Mouse (Mus musculus) T-cell, adult 2 months (primary cell): Measurements from ENCODE around the gene Lypd5.
A peak's percentile ranks its signal among the peaks of the same experiment; 100 is the strongest.

ENCODE experiments used
- DNase-seq: peaks from one replicate; pipeline ENCODE4 v3.0.0; 2022; ENCODE audit warnings: low spot score

The Lypd5 gene

DNA sequence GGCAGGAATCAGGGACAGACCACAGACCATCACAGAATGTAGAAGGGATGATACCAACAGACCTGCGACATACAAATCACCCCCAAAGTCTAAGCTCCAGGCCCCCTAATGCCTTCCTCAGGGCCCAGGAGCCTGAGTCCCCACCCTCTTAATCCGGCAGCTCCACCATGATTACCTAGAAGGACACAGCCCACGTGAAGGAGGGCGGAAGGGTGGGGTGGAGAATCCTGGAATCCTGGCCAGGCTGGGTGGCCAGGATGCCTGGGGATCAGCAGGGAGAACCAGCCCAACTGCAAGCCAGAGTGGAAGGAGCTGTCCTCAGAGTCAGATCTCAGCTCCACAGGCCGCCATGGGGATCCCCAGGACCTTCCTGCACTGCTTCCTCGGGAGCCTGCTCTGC, at the start of gene Lypd5:
Lypd5 (plus strand) TSS at position 301 of the 400 bp plus-strand sequence.
- no peak for DNase-seq

DNA sequence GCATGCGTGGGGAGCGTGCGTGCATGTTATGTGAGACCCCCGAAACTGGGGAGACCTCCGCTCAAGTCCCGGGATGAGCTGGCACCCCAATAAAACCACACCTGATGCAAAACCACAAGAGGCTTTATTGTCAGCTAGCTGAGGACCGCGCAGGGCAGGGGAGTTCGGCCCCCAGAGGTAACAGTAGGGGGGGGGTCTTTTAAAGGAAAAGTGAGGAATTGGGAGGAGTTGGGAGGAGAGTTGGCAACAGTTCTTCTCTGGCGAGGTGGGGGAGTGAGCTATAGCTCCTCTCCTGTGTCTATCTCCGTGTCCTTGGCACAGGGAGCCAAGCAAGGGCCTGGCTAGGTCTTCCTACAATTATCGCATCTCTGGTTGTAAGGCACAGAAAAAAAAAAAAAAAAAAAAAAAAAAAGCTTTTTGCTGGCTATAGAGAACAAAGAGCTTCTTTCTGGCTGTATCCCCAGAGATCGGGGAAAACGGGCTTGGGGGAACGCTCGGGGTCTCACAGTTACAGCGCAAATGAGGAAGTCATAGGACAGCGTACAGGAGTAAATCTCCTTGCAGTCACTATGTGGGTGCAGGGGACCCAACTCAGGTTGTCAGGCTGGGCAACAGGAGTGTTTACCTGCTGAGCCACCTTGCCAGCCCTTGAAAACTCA, 49.0 kb upstream of the Lypd5 start:
- DNase-seq: no peak

DNA sequence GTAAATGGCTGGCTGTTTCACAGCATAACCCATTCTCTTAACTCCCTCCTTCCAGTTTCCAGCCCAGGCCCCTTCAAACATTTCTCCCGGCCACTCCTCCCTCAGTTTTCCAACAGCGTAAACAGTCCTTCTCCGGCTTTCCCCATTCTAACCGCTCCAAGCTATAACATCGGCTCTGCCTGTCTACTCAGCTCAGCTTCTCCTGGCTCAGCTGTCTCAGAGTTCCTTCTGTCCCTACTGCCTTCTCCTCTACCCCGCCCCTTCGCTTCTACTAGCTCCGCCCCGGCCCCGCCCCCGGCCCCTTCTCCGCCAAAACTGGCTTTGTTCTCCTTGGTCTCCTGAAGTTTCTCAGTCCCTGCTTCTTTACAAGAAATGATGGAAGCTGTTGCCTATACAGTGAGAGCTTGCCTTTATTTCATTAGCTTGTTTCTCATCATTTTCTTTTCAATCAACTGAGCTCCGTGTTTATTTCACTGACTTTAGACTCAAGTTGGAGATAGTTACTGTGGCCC, 48.2 kb upstream of the Lypd5 start, which contains the start of gene Zfp61:
Zfp61 (minus strand) TSS at position 462 of the 512 bp plus-strand sequence.
- no peak for DNase-seq

- DNase-seq: no peak
These were observed 33.0 kb upstream of the Lypd5 start for GRCm38 (mm10) chr7:24315726-24316566.

GRCm38 (mm10) chr7:24316567-24317092, 32.4 kb upstream of the Lypd5 start, which contains the start of gene Zfp94:
Zfp94 (minus strand) TSS chr7:24316666.
- peak; percentile 91 for DNase-seq

GRCm38 (mm10) chr7:24318942-24319341, 30.1 kb upstream of the Lypd5 start:
- no peak for DNase-seq

GRCm38 (mm10) chr7:24322593-24322992, 26.4 kb upstream of the Lypd5 start:
- no peak for DNase-seq

- no peak for DNase-seq
These were observed 23.8 kb upstream of the Lypd5 start for GRCm38 (mm10) chr7:24325197-24325596.

GRCm38 (mm10) chr7:24325675-24326128, 23.3 kb upstream of the Lypd5 start:
- DNase-seq: no peak

GRCm38 (mm10) chr7:24326273-24327135, 22.5 kb upstream of the Lypd5 start:
- DNase-seq: no peak

GRCm38 (mm10) chr7:24327281-24327975, 21.6 kb upstream of the Lypd5 start:
- DNase-seq: no peak

DNA sequence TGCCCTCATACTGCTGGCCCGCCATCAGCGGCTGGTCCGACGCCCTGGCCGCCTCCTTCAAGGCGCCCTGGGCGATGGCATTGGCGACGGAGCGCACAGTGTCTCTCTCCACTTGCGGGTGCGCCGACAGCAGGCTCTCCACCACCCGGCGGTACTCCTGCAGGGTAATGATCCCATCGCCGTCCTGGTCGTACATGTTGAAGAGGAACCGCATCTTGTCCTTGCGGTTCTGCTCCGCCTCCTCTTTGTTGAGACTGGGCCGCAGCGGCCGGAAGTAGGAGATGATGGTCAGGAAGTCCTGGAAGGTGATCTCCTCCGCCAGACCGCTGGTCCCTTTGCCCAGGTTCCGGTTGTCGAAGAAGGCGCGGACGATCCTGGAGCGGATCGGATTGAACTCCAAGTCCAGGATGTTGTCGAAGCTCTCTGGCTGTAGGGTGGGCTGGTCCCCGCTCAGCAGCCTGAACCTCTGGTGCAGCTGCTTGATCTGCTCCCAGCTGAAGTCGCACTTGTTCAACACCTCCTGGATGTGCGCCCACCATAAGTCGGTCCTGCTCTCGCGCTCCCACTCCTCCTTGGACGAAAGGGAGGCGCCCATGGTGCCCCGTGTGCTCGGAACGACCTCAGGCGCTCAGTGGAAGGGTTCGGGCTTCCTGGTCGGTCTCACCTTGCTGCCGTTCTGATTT, 15.6 kb upstream of the Lypd5 start, which contains the start of gene Tescl:
Tescl (minus strand) TSS at position 633 of the 683 bp plus-strand sequence.
- no peak for DNase-seq

- DNase-seq: peak; percentile 68
These were observed 13.2 kb upstream of the Lypd5 start for GRCm38 (mm10) chr7:24335699-24336309.

DNA sequence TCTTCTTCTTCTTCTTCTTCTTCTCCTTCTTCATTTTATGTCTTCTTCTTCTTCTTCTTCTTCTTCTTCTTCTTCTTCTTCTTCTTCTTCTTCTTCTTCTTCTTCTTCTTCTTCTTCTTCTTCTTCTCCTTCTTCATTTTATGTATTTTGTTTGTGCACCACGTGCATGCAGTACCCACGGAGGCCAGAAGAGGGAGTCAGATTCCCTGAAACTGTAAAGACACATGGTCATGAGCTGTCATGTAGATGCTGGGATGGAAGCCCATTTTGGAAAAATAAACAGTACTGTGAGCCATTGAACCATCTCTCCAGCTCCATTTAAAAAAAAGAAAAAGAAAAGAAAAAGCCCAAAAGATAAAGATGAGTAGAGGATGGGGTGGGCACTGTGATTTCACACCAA, 10.8 kb upstream of the Lypd5 start:
- no peak for DNase-seq

GRCm38 (mm10) chr7:24343701-24344272, 5.2 kb upstream of the Lypd5 start:
- no peak for DNase-seq

GRCm38 (mm10) chr7:24346444-24346843, 2.6 kb upstream of the Lypd5 start:
- DNase-seq: no peak

DNA sequence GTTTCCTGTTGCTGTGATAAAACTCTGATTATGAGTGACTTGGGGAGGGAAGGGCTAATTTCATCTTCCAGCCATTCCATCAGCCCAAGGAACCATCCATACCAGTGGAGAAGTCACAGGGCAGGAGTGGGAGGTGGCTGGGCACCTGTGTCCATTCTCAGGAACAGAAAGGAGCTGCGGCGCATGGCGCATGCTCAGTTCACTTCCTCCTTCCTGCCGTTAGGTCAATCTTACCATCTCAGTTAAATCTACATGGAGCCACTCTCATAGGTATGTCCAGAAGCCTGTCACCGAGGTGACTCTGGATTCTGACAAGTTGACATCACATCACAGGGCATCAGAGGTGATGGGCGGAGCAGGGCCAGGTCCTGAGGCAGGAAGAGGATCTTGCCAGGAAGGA, 6.7 kb downstream of the Lypd5 start:
- DNase-seq: no peak

GRCm38 (mm10) chr7:24356081-24356480, 7.1 kb downstream of the Lypd5 start:
- no peak for DNase-seq

DNA sequence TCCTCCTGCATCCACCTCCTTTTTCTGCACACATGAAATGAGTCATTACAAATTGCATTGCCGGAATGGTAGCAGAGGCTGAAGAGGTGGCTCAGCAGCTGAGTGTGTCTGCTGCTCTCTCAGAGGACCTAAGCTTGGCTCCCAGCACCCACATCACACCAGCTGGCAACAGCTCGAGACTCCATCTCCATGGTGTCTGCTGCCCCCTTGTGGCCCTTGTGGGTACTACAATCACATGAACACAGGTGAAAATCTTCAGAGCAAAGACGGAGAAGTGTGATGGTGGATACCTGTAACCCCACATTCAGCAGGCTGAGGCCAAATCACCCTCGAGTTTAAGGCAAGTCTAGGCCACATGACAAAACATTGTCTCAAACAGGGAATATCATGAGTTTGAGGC, 8.9 kb downstream of the Lypd5 start:
- no peak for DNase-seq

- DNase-seq: no peak
These were observed 10.3 kb downstream of the Lypd5 start for GRCm38 (mm10) chr7:24359269-24359668.
